Mouse (Mus musculus): ENCODE measurements at regions not wholly inside any gene's neighbourhood (a gene's known extent, or its start where the extent isn't known, plus 50 kb on each side); places are given as distances from the start of the nearest gene placed in this dataset.

GRCm38 (mm10) chr14:15204284-15204683, 234.5 kb downstream of the Lrrc3b start:
- TF ChIP-seq CTCF (IDR thresholded peaks at IDR 0.05; ENCODE audit: low read depth, low read length) = no peak
- TF ChIP-seq POLR2A (IDR thresholded peaks at IDR 0.05; ENCODE audit: extremely low read depth, insufficient read depth, low read length) = no peak

Data from liver, adult 2 months (tissue).